Mouse (Mus musculus) C2C12 (cell line): ENCODE results near the gene Mrtfb. TPM values are rescaled to one million over a fixed set of nuclear protein-coding genes. Genes with fewer than 3 reads are reported as not detected.

ENCODE experiments used
- H3K27me3 ChIP-seq: one replicate; pipeline ENCODE4 v1.6.1; 2011; ENCODE audit not compliant: control insufficient read depth, insufficient read depth, insufficient read length
- H3K36me3 ChIP-seq: one replicate; pipeline ENCODE4 v1.6.1; 2011; ENCODE audit not compliant: control insufficient read depth, insufficient read depth
- H3K4me3 ChIP-seq: one replicate; pipeline ENCODE4 v1.5.1; 2011; ENCODE audit warnings: mild to moderate bottlenecking, control low read depth; ENCODE audit not compliant: poor library complexity, insufficient read depth, severe bottlenecking
- H3K79me2 ChIP-seq: one replicate; pipeline ENCODE4 v1.6.1; 2011; ENCODE audit not compliant: control insufficient read depth, insufficient read depth
- H3K79me3 ChIP-seq: one replicate; pipeline ENCODE4 v1.6.1; 2011; ENCODE audit warnings: low read depth, control low read depth
- H3ac ChIP-seq: one replicate; pipeline ENCODE3; 2011; ENCODE audit warnings: low read depth; ENCODE audit not compliant: control insufficient read depth, insufficient read length
- CEBPB ChIP-seq: IDR thresholded peaks from one replicate; pipeline ENCODE4 v1.6.1; 2011; ENCODE audit warnings: low read depth, mild to moderate bottlenecking, control low read depth, moderate library complexity
- CTCF ChIP-seq: IDR thresholded peaks from one replicate; pipeline ENCODE4 v1.5.1; 2011; ENCODE audit not compliant: control insufficient read depth, insufficient read depth, insufficient read length
- FOSL1 ChIP-seq: IDR thresholded peaks from one replicate; pipeline ENCODE4 v1.8.0; 2011; ENCODE audit warnings: mild to moderate bottlenecking, low read length; ENCODE audit not compliant: poor library complexity, insufficient read depth, severe bottlenecking
- MAX ChIP-seq: IDR thresholded peaks from one replicate; pipeline ENCODE4 v1.6.1; 2011; ENCODE audit warnings: mild to moderate bottlenecking, control low read depth
- MYOD1 ChIP-seq: IDR thresholded peaks from one replicate; pipeline ENCODE4 v1.6.1; 2011; ENCODE audit warnings: low read depth; ENCODE audit not compliant: control insufficient read depth, insufficient read length
- MYOG ChIP-seq: IDR thresholded peaks from one replicate; pipeline ENCODE4 v1.6.1; 2011; ENCODE audit not compliant: control insufficient read depth, insufficient read length; ENCODE audit errors: extremely low read depth
- USF1 ChIP-seq: IDR thresholded peaks from one replicate; pipeline ENCODE4 v1.6.1; 2011; ENCODE audit warnings: low read depth, mild to moderate bottlenecking, control low read depth, moderate library complexity
- polyA plus RNA-seq: library from polyadenylated mRNA; unstranded; fragments of >200 nt; fragmentation: generic; extraction: Trizol; gene quantifications from one replicate; pipeline ENCODE4 v1.2.1, GENCODE M21; 2012; ENCODE audit warnings: missing spikeins

Mrtfb gene
- polyA plus RNA-seq, 1 experiment: 6.6 TPM

GRCm38 (mm10) chr16:13297860-13298259 is 41.6 kb downstream of the Mrtfb start:
- peaks cover 44% of the 10 kb centered on the region for H3K79me2 ChIP-seq
- H3ac ChIP-seq: no peak overlapping the region
- H3K4me3 ChIP-seq: no peak overlapping the region
- H3K36me3 ChIP-seq: no peaks in the 10 kb centered on the region
- peaks cover 2% of the 10 kb centered on the region for H3K79me3 ChIP-seq
- TF ChIP-seq USF1 (no peak), CTCF (no peak), MYOD1 (no peak), MAX (no peak), FOSL1 (no peak), CEBPB (no peak), MYOG (no peak)
- no peaks in the 10 kb centered on the region for H3K27me3 ChIP-seq

DNA sequence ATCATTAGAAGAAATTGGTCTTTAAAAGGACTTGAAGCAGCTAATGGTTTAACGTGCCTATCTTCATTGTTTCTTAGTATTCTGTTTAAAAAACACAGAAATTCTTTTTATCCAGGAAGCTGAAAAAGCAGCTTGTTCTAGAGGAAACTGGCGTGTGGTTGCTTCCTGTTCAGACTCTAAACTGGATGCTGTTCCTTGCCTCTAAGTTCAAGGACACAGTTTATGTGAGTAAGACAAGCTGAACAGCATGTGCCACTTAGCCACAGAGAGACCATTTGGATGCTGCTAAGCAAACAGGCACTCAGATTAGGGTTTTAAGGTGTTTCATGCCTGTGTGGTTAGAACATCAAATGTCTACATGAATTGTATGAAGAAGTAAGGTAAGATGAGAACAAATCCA is 42.7 kb downstream of the Mrtfb start:
- Histone ChIP-seq H3ac (no peak overlapping the region), H3K79me2 (peaks cover 38% of the 10 kb centered on the region), H3K27me3 (no peaks in the 10 kb centered on the region), H3K36me3 (no peaks in the 10 kb centered on the region), H3K79me3 (peaks cover 2% of the 10 kb centered on the region), H3K4me3 (no peak overlapping the region)
- no peak for TF ChIP-seq MAX
- TF ChIP-seq CTCF: no peak
- no peak for TF ChIP-seq FOSL1
- TF ChIP-seq CEBPB: no peak
- TF ChIP-seq MYOD1: no peak
- TF ChIP-seq USF1: no peak
- TF ChIP-seq MYOG: no peak

DNA sequence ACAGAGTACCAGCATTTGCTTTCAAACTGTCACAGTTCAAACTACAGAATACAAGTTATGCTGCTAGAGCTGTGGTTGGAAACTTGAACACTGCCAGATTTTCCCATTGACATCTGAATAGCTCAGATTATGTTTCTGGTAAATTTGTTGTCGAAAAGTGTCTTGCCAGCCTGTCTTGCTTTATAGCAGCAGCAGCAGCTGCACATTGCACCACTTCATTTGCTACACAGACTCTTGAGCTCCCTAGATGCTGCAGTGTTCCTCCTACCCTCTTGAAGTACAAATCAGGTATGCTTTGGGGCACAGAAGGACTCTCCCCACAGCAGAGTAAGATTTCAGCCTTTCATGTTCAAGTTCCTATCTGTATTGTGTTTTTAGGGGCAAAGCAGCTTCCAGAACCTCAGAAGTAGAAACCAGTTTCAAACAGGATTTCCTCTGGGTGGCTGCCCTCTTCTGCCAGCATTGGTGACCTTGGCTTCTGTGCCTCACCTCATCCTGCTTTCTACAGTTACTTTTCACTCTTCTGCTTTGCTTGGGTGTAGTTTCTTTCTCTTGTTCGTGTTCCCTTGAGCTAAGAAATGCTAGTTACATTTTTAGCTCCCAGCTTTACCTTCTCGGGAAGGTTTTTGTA is 49.9 kb downstream of the Mrtfb start:
- Histone ChIP-seq H3K4me3 (no peak overlapping the region), H3K79me2 (peaks cover 15% of the 10 kb centered on the region), H3K27me3 (no peaks in the 10 kb centered on the region), H3K79me3 (peaks cover 2% of the 10 kb centered on the region), H3ac (no peak overlapping the region), H3K36me3 (no peaks in the 10 kb centered on the region)
- TF ChIP-seq MYOG: no peak
- no peak for TF ChIP-seq CEBPB
- TF ChIP-seq MYOD1: no peak
- no peak for TF ChIP-seq CTCF
- no peak for TF ChIP-seq MAX
- no peak for TF ChIP-seq USF1
- no peak for TF ChIP-seq FOSL1

- TF ChIP-seq MAX (no peak), FOSL1 (no peak), CEBPB (no peak), USF1 (no peak), CTCF (no peak), MYOD1 (no peak), MYOG (no peak)
- Histone ChIP-seq H3ac (no peak overlapping the region), H3K4me3 (no peak overlapping the region), H3K79me3 (no peaks in the 10 kb centered on the region), H3K79me2 (peaks cover 6% of the 10 kb centered on the region), H3K27me3 (no peaks in the 10 kb centered on the region), H3K36me3 (no peaks in the 10 kb centered on the region)
Observed at GRCm38 (mm10) chr16:13310096-13310683, 53.9 kb downstream of the Mrtfb start.

DNA sequence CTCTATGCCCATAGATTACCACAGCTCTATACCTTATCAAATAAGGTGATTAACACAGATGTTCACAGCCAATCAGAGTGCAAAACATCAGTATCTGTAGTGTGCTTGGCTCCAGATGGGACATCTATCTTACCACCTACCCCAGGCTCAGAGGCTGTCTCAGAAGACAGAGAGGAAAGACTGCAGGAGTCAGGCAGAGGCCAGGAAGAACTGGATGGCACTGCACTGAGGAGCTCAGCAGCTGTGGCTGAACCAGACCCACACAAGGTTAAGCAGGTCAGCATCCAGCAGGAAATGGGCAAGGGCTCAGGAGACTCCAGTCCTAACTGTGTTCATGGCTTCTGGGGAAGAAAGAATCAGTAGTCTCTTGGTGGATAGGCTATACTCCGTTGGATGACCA is 55.1 kb downstream of the Mrtfb start:
- Histone ChIP-seq H3K36me3 (no peaks in the 10 kb centered on the region), H3K79me2 (peaks cover 6% of the 10 kb centered on the region), H3ac (no peak overlapping the region), H3K79me3 (no peaks in the 10 kb centered on the region), H3K4me3 (no peak overlapping the region), H3K27me3 (no peaks in the 10 kb centered on the region)
- no peak for TF ChIP-seq MYOG
- no peak for TF ChIP-seq FOSL1
- no peak for TF ChIP-seq MAX
- TF ChIP-seq CEBPB: no peak
